Mouse (Mus musculus) MEL (cell line): ENCODE measurements around the gene Vwa3b.

ENCODE experiments used
- CHD1 ChIP-seq: IDR thresholded peaks from 2 replicates; pipeline ENCODE4 v1.6.1; 2012; ENCODE audit warnings: low read depth, mild to moderate bottlenecking, inconsistent platforms, low read length, improper control_type of control experiment
- GATA1 ChIP-seq: IDR thresholded peaks from 2 replicates; pipeline ENCODE4 v1.6.1; 2011; ENCODE audit warnings: low read depth, low read length, improper control_type of control experiment
- ZKSCAN1 ChIP-seq: IDR thresholded peaks from 2 replicates; pipeline ENCODE4 v1.6.1; 2012; ENCODE audit warnings: low read depth, mild to moderate bottlenecking, inconsistent platforms, low read length, improper control_type of control experiment, moderate library complexity

GRCm38 (mm10) chr1:36988561-36988960, 37.8 kb upstream of the Vwa3b start:
- no peak for TF ChIP-seq ZKSCAN1
- no peak for TF ChIP-seq GATA1
- TF ChIP-seq CHD1, result no peak
